Mouse (Mus musculus): ENCODE results near the gene Dnajc15. TPM values are rescaled to one million over a fixed set of nuclear protein-coding genes. Genes with fewer than 3 reads are reported as not detected.
A peak's percentile ranks its signal among the peaks of the same experiment; 100 is the strongest.

The Dnajc15 gene
- polyA plus RNA-seq, 1 experiment from 2014 or later, result 101 TPM

- H3K27ac ChIP-seq (ENCODE audit: low read length), result no peak overlapping the region
- H3K4me2 ChIP-seq (ENCODE audit: low read depth, low read length), result no peak overlapping the region
- H3K4me1 ChIP-seq (ENCODE audit: control insufficient read depth, insufficient read depth, low read length), result no peaks in the 10 kb centered on the region
- ATAC-seq, result no peak
- H3K9me3 ChIP-seq (ENCODE audit: control insufficient read depth, low read length), result no peaks in the 10 kb centered on the region
- no peaks in the 10 kb centered on the region for H3K27me3 ChIP-seq (replicated peaks; ENCODE audit: control insufficient read depth, insufficient read depth, low read length)
- H3K36me3 ChIP-seq (ENCODE audit: control insufficient read depth, insufficient read depth, low read length), result no peaks in the 10 kb centered on the region
- WGBS, result 88% methylated on average over 1 of the region's 1 CpGs
- no peak overlapping the region for H3K4me3 ChIP-seq (ENCODE audit: low read length)
- H3K9ac ChIP-seq (ENCODE audit: low read depth, low read length), result no peak overlapping the region
These were observed 62.0 kb downstream of the Dnajc15 start for GRCm38 (mm10) chr14:77812890-77813289.

DNA sequence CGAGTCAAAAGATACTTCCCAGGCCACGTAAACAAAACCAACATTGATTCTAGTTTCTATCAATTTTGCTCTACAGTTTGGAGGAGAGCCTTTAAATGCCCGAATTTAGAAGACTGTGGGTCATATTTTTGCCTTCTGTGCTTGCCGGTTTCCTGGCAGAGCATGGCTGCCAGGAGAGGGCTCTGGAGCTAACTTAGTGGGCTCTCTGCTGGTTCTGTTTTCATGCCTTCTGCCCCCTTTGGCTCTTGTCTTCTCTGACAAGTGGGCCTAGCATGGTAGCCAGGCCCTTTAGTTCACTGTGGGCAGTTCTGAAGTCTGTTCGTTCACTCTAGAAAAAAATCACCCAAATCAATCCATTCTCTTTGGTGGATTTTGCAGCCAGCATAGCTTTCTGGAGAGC, 63.5 kb downstream of the Dnajc15 start:
- no peaks in the 10 kb centered on the region for H3K4me1 ChIP-seq (ENCODE audit: control insufficient read depth, insufficient read depth, low read length)
- no peaks in the 10 kb centered on the region for H3K9me3 ChIP-seq (ENCODE audit: control insufficient read depth, low read length)
- H3K4me2 ChIP-seq (ENCODE audit: low read depth, low read length), result no peak overlapping the region
- H3K27me3 ChIP-seq (replicated peaks; ENCODE audit: control insufficient read depth, insufficient read depth, low read length), result no peaks in the 10 kb centered on the region
- H3K4me3 ChIP-seq (ENCODE audit: low read length), result no peak overlapping the region
- no peak overlapping the region for H3K27ac ChIP-seq (ENCODE audit: low read length)
- no peak overlapping the region for H3K9ac ChIP-seq (ENCODE audit: low read depth, low read length)
- ATAC-seq, result no peak
- no peaks in the 10 kb centered on the region for H3K36me3 ChIP-seq (ENCODE audit: control insufficient read depth, insufficient read depth, low read length)
- 93% methylated on average over 5 of the region's 5 CpGs for WGBS

DNA sequence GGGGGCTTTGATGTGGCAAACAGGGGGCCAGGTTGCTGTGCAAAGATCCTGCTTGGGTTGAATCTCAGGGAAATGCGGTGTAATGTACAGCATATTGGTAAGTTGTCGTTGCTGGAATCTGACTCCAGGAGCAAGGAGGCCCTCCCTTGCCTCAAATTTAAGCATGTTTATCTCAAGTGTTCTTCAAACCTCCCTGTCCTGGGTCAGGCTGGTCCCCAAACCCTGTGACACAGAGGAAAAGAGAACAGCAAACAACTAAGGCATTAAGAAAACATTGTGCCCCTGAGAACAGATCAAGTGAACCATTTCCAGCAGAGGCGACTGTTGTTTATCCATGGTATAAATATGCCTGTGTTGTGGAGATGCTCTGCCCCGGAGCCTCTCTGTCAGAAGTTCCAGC, 67.1 kb downstream of the Dnajc15 start:
- Histone ChIP-seq H3K4me1 (ENCODE audit: control insufficient read depth, insufficient read depth, low read length) (no peaks in the 10 kb centered on the region), H3K27ac (ENCODE audit: low read length) (no peak overlapping the region), H3K9me3 (ENCODE audit: control insufficient read depth, low read length) (no peaks in the 10 kb centered on the region), H3K4me2 (ENCODE audit: low read depth, low read length) (no peak overlapping the region), H3K4me3 (ENCODE audit: low read length) (no peak overlapping the region), H3K27me3 (replicated peaks; ENCODE audit: control insufficient read depth, insufficient read depth, low read length) (no peaks in the 10 kb centered on the region), H3K9ac (ENCODE audit: low read depth, low read length) (no peak overlapping the region), H3K36me3 (ENCODE audit: control insufficient read depth, insufficient read depth, low read length) (no peaks in the 10 kb centered on the region)
- 54% methylated on average over 4 of the region's 4 CpGs for WGBS
- ATAC-seq, result no peak

DNA sequence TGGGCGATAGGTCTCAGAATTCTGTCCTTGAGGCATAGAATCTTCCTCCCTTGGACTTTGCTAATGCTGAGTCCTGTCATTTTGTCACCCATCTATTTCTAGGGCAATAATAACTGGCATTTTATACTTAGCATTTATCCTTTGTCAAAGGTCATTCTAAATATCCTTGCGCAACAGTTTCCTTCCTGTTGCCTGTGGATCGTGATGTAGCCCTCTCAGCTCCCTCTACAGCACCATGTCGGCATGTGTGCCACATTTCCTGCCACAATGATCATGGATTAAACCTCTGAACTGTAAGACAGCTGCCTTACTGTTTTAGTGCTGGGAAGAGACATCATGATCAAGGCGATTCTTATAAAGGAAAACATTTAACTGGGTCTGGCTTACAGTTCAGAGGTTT, 68.6 kb downstream of the Dnajc15 start:
- no peak for ATAC-seq
- H3K27me3 ChIP-seq (replicated peaks; ENCODE audit: control insufficient read depth, insufficient read depth, low read length), result no peaks in the 10 kb centered on the region
- 81% methylated on average over 5 of the region's 5 CpGs for WGBS

DNA sequence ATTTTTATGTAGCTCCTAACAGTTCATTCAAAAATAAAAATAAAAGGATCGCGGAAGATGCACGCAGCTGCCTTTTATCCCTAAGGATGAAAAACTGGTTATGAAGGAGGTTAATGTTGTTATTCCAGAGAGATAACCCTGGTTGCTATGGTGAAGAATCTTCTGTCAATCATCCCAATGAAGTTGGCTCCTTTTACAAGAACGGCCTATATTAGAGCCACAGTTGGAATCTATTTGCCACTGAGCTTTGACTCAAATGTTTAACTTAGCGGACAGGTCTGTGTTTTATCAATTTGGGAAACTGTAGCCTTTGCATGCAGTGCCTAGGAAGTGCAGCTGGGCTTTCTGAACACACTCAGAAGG, 72.7 kb downstream of the Dnajc15 start:
- H3K4me1 ChIP-seq (ENCODE audit: control insufficient read depth, insufficient read depth, low read length), result no peaks in the 10 kb centered on the region
- H3K36me3 ChIP-seq (ENCODE audit: control insufficient read depth, insufficient read depth, low read length), result no peaks in the 10 kb centered on the region
- H3K27me3 ChIP-seq (replicated peaks; ENCODE audit: control insufficient read depth, insufficient read depth, low read length), result no peaks in the 10 kb centered on the region
- no peaks in the 10 kb centered on the region for H3K9me3 ChIP-seq (ENCODE audit: control insufficient read depth, low read length)
- no peak overlapping the region for H3K4me2 ChIP-seq (ENCODE audit: low read depth, low read length)
- H3K4me3 ChIP-seq (ENCODE audit: low read length), result no peak overlapping the region
- WGBS, result 39% methylated on average over 5 of the region's 5 CpGs
- no peak overlapping the region for H3K27ac ChIP-seq (ENCODE audit: low read length)
- no peak overlapping the region for H3K9ac ChIP-seq (ENCODE audit: low read depth, low read length)
- ATAC-seq, result no peak

More for the DNA sequence above, 68.6 kb downstream of the Dnajc15 start:
- Histone ChIP-seq H3K9me3 (ENCODE audit: control insufficient read depth, low read length) (no peaks in the 10 kb centered on the region), H3K4me1 (ENCODE audit: control insufficient read depth, insufficient read depth, low read length) (no peaks in the 10 kb centered on the region), H3K9ac (ENCODE audit: low read depth, low read length) (no peak overlapping the region), H3K36me3 (ENCODE audit: control insufficient read depth, insufficient read depth, low read length) (no peaks in the 10 kb centered on the region), H3K27ac (ENCODE audit: low read length) (no peak overlapping the region), H3K4me2 (ENCODE audit: low read depth, low read length) (no peak overlapping the region), H3K4me3 (ENCODE audit: low read length) (no peak overlapping the region)

GRCm38 (mm10) chr14:77801571-77802267, 73.2 kb downstream of the Dnajc15 start:
- 74% methylated on average over 17 of the region's 17 CpGs for WGBS
- Histone ChIP-seq H3K4me2 (ENCODE audit: low read depth, low read length) (no peak overlapping the region), H3K9ac (ENCODE audit: low read depth, low read length) (no peak overlapping the region), H3K4me3 (ENCODE audit: low read length) (no peak overlapping the region), H3K36me3 (ENCODE audit: control insufficient read depth, insufficient read depth, low read length) (no peaks in the 10 kb centered on the region), H3K27me3 (replicated peaks; ENCODE audit: control insufficient read depth, insufficient read depth, low read length) (no peaks in the 10 kb centered on the region), H3K4me1 (ENCODE audit: control insufficient read depth, insufficient read depth, low read length) (no peaks in the 10 kb centered on the region), H3K27ac (ENCODE audit: low read length) (no peak overlapping the region), H3K9me3 (ENCODE audit: control insufficient read depth, low read length) (no peaks in the 10 kb centered on the region)
- no peak for ATAC-seq

DNA sequence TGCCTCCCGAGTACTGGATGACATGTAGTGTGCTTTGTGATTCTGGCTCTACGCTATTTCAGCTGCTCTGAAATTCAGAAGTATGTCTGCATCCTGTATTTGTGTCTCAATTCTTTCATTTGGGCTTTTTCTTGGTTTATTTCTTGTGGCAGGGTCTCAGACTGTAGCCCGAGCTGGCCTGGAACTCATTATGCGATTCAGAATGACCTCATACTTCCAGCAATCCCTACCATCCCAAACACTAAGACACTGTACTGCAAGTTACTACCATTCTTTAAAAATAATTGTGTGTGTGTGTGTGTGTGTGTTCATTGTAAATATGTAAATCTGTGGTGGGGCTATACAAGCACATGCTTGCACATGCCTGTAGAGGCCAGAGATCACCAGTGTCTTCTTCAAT, 78.4 kb downstream of the Dnajc15 start:
- no peaks in the 10 kb centered on the region for H3K27me3 ChIP-seq (replicated peaks; ENCODE audit: control insufficient read depth, insufficient read depth, low read length)
- no peak overlapping the region for H3K4me3 ChIP-seq (ENCODE audit: low read length)
- H3K36me3 ChIP-seq (ENCODE audit: control insufficient read depth, insufficient read depth, low read length), result no peaks in the 10 kb centered on the region
- H3K27ac ChIP-seq (ENCODE audit: low read length), result no peak overlapping the region
- H3K4me1 ChIP-seq (ENCODE audit: control insufficient read depth, insufficient read depth, low read length), result no peaks in the 10 kb centered on the region
- WGBS, result 79% methylated on average over 4 of the region's 4 CpGs
- no peak overlapping the region for H3K9ac ChIP-seq (ENCODE audit: low read depth, low read length)
- H3K9me3 ChIP-seq (ENCODE audit: control insufficient read depth, low read length), result no peaks in the 10 kb centered on the region
- ATAC-seq, result no peak
- no peak overlapping the region for H3K4me2 ChIP-seq (ENCODE audit: low read depth, low read length)

- ATAC-seq, result no peak
- no peaks in the 10 kb centered on the region for H3K9me3 ChIP-seq (ENCODE audit: control insufficient read depth, low read length)
- H3K4me1 ChIP-seq (ENCODE audit: control insufficient read depth, insufficient read depth, low read length), result no peaks in the 10 kb centered on the region
- no peak overlapping the region for H3K4me2 ChIP-seq (ENCODE audit: low read depth, low read length)
- WGBS, result 89% methylated on average over 5 of the region's 5 CpGs
- no peak overlapping the region for H3K4me3 ChIP-seq (ENCODE audit: low read length)
- H3K27me3 ChIP-seq (replicated peaks; ENCODE audit: control insufficient read depth, insufficient read depth, low read length), result no peaks in the 10 kb centered on the region
- H3K9ac ChIP-seq (ENCODE audit: low read depth, low read length), result no peak overlapping the region
- H3K36me3 ChIP-seq (ENCODE audit: control insufficient read depth, insufficient read depth, low read length), result no peaks in the 10 kb centered on the region
- H3K27ac ChIP-seq (ENCODE audit: low read length), result no peak overlapping the region
These were observed 79.7 kb downstream of the Dnajc15 start for GRCm38 (mm10) chr14:77795240-77795639.

DNA sequence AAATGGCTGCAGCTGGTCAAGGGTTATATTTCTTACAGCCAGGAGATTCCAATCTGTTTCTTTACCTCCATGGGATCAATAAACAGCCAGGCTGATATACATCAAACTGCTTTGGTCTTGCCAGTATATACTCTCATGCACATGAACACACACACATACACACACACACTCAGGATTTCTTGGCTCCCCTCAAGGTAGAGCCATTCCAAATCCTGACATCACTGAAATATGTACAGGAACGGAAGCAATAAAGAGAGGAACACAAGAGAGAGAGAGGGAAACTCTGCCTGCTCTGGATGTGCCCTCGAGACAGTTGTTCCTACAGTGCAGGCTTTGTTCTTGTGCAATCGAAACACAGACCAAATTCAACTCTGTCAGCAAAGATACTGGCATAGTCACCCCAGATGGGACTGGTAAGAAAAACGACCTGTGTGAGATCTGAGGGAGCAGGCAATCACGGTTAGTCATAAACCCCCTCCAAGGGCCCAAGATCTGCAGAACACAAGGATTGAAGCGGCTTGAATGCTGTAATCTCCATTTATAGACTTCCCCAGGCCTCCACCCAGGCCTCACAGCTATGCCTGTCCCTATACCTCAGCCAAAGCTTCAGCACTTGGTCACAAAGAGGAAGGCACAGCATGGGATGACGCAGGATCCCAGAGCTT, 80.5 kb downstream of the Dnajc15 start:
- Histone ChIP-seq H3K27me3 (replicated peaks; ENCODE audit: control insufficient read depth, insufficient read depth, low read length) (no peaks in the 10 kb centered on the region), H3K9me3 (ENCODE audit: control insufficient read depth, low read length) (no peaks in the 10 kb centered on the region), H3K4me3 (ENCODE audit: low read length) (no peak overlapping the region), H3K9ac (ENCODE audit: low read depth, low read length) (no peak overlapping the region), H3K4me2 (ENCODE audit: low read depth, low read length) (no peak overlapping the region), H3K4me1 (ENCODE audit: control insufficient read depth, insufficient read depth, low read length) (no peaks in the 10 kb centered on the region), H3K36me3 (ENCODE audit: control insufficient read depth, insufficient read depth, low read length) (no peaks in the 10 kb centered on the region), H3K27ac (ENCODE audit: low read length) (no peak overlapping the region)
- WGBS, result 48% methylated on average over 7 of the region's 7 CpGs
- peak; percentile 58 for ATAC-seq

- no peak overlapping the region for H3K4me2 ChIP-seq (ENCODE audit: low read depth, low read length)
- no peaks in the 10 kb centered on the region for H3K4me1 ChIP-seq (ENCODE audit: control insufficient read depth, insufficient read depth, low read length)
- H3K27me3 ChIP-seq (replicated peaks; ENCODE audit: control insufficient read depth, insufficient read depth, low read length), result no peaks in the 10 kb centered on the region
- no peaks in the 10 kb centered on the region for H3K9me3 ChIP-seq (ENCODE audit: control insufficient read depth, low read length)
- H3K36me3 ChIP-seq (ENCODE audit: control insufficient read depth, insufficient read depth, low read length), result no peaks in the 10 kb centered on the region
- H3K4me3 ChIP-seq (ENCODE audit: low read length), result no peak overlapping the region
- no peak overlapping the region for H3K9ac ChIP-seq (ENCODE audit: low read depth, low read length)
- ATAC-seq, result no peak
- H3K27ac ChIP-seq (ENCODE audit: low read length), result no peak overlapping the region
- 92% methylated on average over 6 of the region's 6 CpGs for WGBS
These were observed 81.9 kb downstream of the Dnajc15 start for GRCm38 (mm10) chr14:77792998-77793397.
